ENCODE assay signal across 8 mouse cellular contexts in the genomic region with DNA sequence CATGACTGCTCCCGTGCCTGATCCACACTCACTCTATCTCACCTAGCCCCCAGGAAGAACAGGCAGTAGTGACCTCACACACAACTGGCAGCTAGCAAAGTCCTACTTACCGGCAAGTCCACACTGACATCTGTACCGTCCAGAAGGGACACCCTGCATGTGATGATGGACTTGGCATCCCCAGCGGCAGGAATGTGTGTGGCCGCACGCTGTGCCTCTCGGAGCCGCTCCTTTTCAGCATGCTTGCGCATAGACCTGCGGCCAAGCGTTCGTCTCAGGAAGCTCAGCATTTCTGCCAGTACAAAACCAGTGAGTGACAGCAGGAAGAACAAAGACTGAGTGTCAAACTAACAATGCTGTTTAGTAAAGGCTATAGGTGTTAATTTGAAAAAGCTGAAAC. TPM values are rescaled to one million over a fixed set of nuclear protein-coding genes. Genes with fewer than 3 reads are reported as not detected.
DNase-seq lines count a peak whose midpoint lies in the region; ATAC-seq and TF ChIP-seq lines count a peak whose summit lies in the region.

No protein-coding gene starts in this region.

- peak; percentile 48; the same call in 1 of the 2 replicates for ATAC-seq in forebrain, postnatal 0 days
- peak; percentile 34; the same call in 1 of the 2 replicates for ATAC-seq in midbrain, postnatal 0 days (ENCODE audit: low FRiP score)

- WGBS in forebrain, postnatal 0 days = 22% methylated on average over 12 of the region's 12 CpGs
- 34% methylated on average over 12 of the region's 12 CpGs for WGBS in midbrain, postnatal 0 days

- TF ChIP-seq CTCF in E14TG2a.4 (conservative IDR thresholded peaks at IDR 0.05; ENCODE audit: low read length) = peak; percentile 23
- peak; percentile 46 for TF ChIP-seq CTCF in forebrain, postnatal 0 days (IDR thresholded peaks at IDR 0.05; ENCODE audit: low read depth)
- peak; percentile 38 for TF ChIP-seq CTCF in midbrain, postnatal 0 days (IDR thresholded peaks at IDR 0.05)

- H3K36me3 ChIP-seq in E14TG2a.4 (ENCODE audit: insufficient read depth, low read length) = peaks cover 15% of the 10 kb centered on the region; the same call in 1 of the 2 replicates
- H3K36me3 ChIP-seq in forebrain, postnatal 0 days (ENCODE audit: insufficient read depth) = no peaks in the 10 kb centered on the region
- no peaks in the 10 kb centered on the region for H3K36me3 ChIP-seq in midbrain, postnatal 0 days (ENCODE audit: insufficient read depth, low read length)

- H3K4me3 ChIP-seq in E14TG2a.4 (replicated peaks; ENCODE audit: low read length) = no peak overlapping the region
- no peak overlapping the region for H3K4me3 ChIP-seq in forebrain, postnatal 0 days (ENCODE audit: low read depth, low read length)
- H3K4me3 ChIP-seq in midbrain, postnatal 0 days (ENCODE audit: low read depth, low read length) = no peak overlapping the region

- no peak overlapping the region for H3K9ac ChIP-seq in forebrain, postnatal 0 days
- H3K9ac ChIP-seq in midbrain, postnatal 0 days (replicated peaks; ENCODE audit: low read length, poor library complexity, severe bottlenecking) = no peak overlapping the region

- DNase-seq in WW6 (ENCODE audit: low read depth, low spot score) = peak; percentile 39
- peak; percentile 16 for DNase-seq in forebrain, postnatal 0 days
- peak; percentile 68 to 76 for DNase-seq in kidney, adult 8-10 months
- DNase-seq in midbrain, postnatal 0 days (ENCODE audit: low spot score) = peak; percentile 28
- no peak for DNase-seq in ovary, postnatal 14 days (ENCODE audit: low spot score)
- DNase-seq in layer of hippocampus, adult 8-10 months (ENCODE audit: low spot score in 2 of 2) = no peak
- no peak for DNase-seq in urinary bladder, adult 2 months (ENCODE audit: low spot score)

- no peak overlapping the region for H3K4me2 ChIP-seq in forebrain, postnatal 0 days (ENCODE audit: low read depth)
- H3K4me2 ChIP-seq in midbrain, postnatal 0 days (ENCODE audit: low read depth, low read length, poor library complexity, severe bottlenecking) = no peak overlapping the region

- H3K27ac ChIP-seq in forebrain, postnatal 0 days (ENCODE audit: low read depth, low read length) = no peak overlapping the region
- no peak overlapping the region for H3K27ac ChIP-seq in midbrain, postnatal 0 days (ENCODE audit: low read depth, low read length)

- H3K4me1 ChIP-seq in E14TG2a.4 (replicated peaks; ENCODE audit: low read depth, low read length) = peaks cover 8% of the 10 kb centered on the region
- no peaks in the 10 kb centered on the region for H3K4me1 ChIP-seq in forebrain, postnatal 0 days (ENCODE audit: insufficient read depth)
- no peaks in the 10 kb centered on the region for H3K4me1 ChIP-seq in midbrain, postnatal 0 days (ENCODE audit: insufficient read depth, low read length)

- H3K27me3 ChIP-seq in E14TG2a.4 (ENCODE audit: insufficient read depth, low read length) = no peaks in the 10 kb centered on the region
- H3K27me3 ChIP-seq in forebrain, postnatal 0 days (ENCODE audit: insufficient read depth, low read length) = no peaks in the 10 kb centered on the region
- no peaks in the 10 kb centered on the region for H3K27me3 ChIP-seq in midbrain, postnatal 0 days (ENCODE audit: insufficient read depth, low read length)

- H3K9me3 ChIP-seq in E14TG2a.4 (ENCODE audit: low read length) = no peaks in the 10 kb centered on the region
- H3K9me3 ChIP-seq in forebrain, postnatal 0 days (ENCODE audit: low read length) = no peaks in the 10 kb centered on the region
- no peaks in the 10 kb centered on the region for H3K9me3 ChIP-seq in midbrain, postnatal 0 days (ENCODE audit: low read length)

RNA-seq across cellular contexts. Expression of a gene that starts 6.4 kb away (rescaled TPM):
- 12.2 and 12.9 TPM in 2 replicates for total RNA-seq in forebrain, postnatal 0 days (2014; rRNA removed)
- 5.5 and 9.7 TPM in 2 replicates for polyA plus RNA-seq in forebrain, postnatal 0 days (2015; fragmentation: Nextera tagmentation; extraction: Ambion mirVana)
- 12.8 and 17.9 TPM in 2 replicates for total RNA-seq in midbrain, postnatal 0 days (2014; rRNA removed)
- 12.2 and 13.5 TPM in 2 replicates for polyA plus RNA-seq in midbrain, postnatal 0 days (2015; fragmentation: Nextera tagmentation; extraction: Ambion mirVana)
- 1 to 10 TPM; 5.2 to 8.6 (median 6.6) TPM for total RNA-seq in layer of hippocampus, adult 8-10 months (2022)
- polyA plus RNA-seq in urinary bladder, adult 2 months (2012; rRNA removed) = 10.2 and 13.1 TPM in 2 replicates

Comparison
In these comparisons a context has a peak if more than half of its experiments do, and no peak if none do; other contexts are left out.
1. DNase-seq: peak in WW6 (single experiment), forebrain, postnatal 0 days (single experiment), kidney, adult 8-10 months (2 of 2) and midbrain, postnatal 0 days (single experiment); none in ovary, postnatal 14 days (single experiment), layer of hippocampus, adult 8-10 months (0 of 2) and urinary bladder, adult 2 months (single experiment).
2. Peak in every context shown above with its lines, with median percentiles within 50 percentile points of each other: CTCF ChIP-seq.